In the genomic region with DNA sequence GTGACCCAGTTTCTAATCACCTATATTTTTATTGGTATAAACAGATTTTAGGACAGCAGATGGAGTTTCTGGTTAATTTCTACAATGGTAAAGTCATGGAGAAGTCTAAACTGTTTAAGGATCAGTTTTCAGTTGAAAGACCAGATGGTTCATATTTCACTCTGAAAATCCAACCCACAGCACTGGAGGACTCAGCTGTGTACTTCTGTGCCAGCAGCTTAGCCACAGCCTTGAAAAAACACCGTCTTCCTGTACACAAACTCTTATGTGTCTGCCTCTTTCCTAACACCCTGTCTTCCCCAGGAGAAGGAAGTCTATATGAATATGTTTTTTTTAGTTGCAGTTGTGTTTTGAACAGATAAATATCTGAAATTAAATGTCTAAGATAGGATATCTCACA, we compare ENCODE assay signal across 40 mouse cellular contexts. TPM values are rescaled to one million over a fixed set of nuclear protein-coding genes. Genes with fewer than 3 reads are reported as not detected.
DNase-seq lines count a peak whose midpoint lies in the region; ATAC-seq lines count a peak whose summit lies in the region.
"Had no signal": no experiment of that assay in that cellular context is flagged by ENCODE, and none has a peak within 500 bp of the region (broad histone marks: within the 10 kb centered on the region; RNA-seq: fewer than 3 reads in every experiment).

No protein-coding gene starts in this region.

- no peaks in the 10 kb centered on the region for H3K36me3 ChIP-seq in embryonic facial prominence, embryonic 14.5 days (ENCODE audit: control insufficient read depth, insufficient read depth, low read length)
- no peaks in the 10 kb centered on the region for H3K36me3 ChIP-seq in embryonic facial prominence, embryonic 10.5 days (replicated peaks)
- H3K36me3 ChIP-seq: embryonic facial prominence, embryonic 13.5 days; forebrain, embryonic 12.5 days; heart, embryonic 12.5 days; limb, embryonic 13.5 days; liver, embryonic 12.5 days; midbrain, embryonic 10.5 days; midbrain, embryonic 15.5 days; neural tube, embryonic 12.5 days had no signal

- H3K4me1 ChIP-seq in embryonic facial prominence, embryonic 14.5 days (ENCODE audit: control insufficient read depth, insufficient read depth, low read length) = no peaks in the 10 kb centered on the region
- no peaks in the 10 kb centered on the region for H3K4me1 ChIP-seq in embryonic facial prominence, embryonic 10.5 days
- H3K4me1 ChIP-seq: embryonic facial prominence, embryonic 13.5 days; forebrain, embryonic 12.5 days; heart, embryonic 12.5 days; limb, embryonic 13.5 days; liver, embryonic 12.5 days; midbrain, embryonic 10.5 days; midbrain, embryonic 15.5 days; neural tube, embryonic 12.5 days had no signal

- no peak overlapping the region for H3K4me3 ChIP-seq in embryonic facial prominence, embryonic 14.5 days (ENCODE audit: low read depth, low read length)
- no peak overlapping the region for H3K4me3 ChIP-seq in embryonic facial prominence, embryonic 10.5 days
- H3K4me3 ChIP-seq: embryonic facial prominence, embryonic 13.5 days; erythroblast, embryonic 14.5 days; forebrain, embryonic 12.5 days; heart, adult 2 months; heart, embryonic 12.5 days; layer of hippocampus, adult 2 months; limb, embryonic 13.5 days; liver, embryonic 12.5 days; midbrain, embryonic 10.5 days; midbrain, embryonic 15.5 days; neural tube, embryonic 12.5 days had no signal

- no peaks in the 10 kb centered on the region for H3K27me3 ChIP-seq in embryonic facial prominence, embryonic 14.5 days (replicated peaks; ENCODE audit: control insufficient read depth, insufficient read depth, low read length)
- H3K27me3 ChIP-seq in embryonic facial prominence, embryonic 10.5 days (replicated peaks; ENCODE audit: low read depth, poor library complexity, severe bottlenecking) = no peaks in the 10 kb centered on the region
- H3K27me3 ChIP-seq: embryonic facial prominence, embryonic 13.5 days; forebrain, embryonic 12.5 days; heart, embryonic 12.5 days; limb, embryonic 13.5 days; liver, embryonic 12.5 days; midbrain, embryonic 15.5 days; neural tube, embryonic 12.5 days had no signal

- H3K4me2 ChIP-seq in embryonic facial prominence, embryonic 14.5 days (ENCODE audit: low read depth, low read length) = no peak overlapping the region
- H3K4me2 ChIP-seq: embryonic facial prominence, embryonic 13.5 days; forebrain, embryonic 12.5 days; heart, embryonic 12.5 days; hindbrain, embryonic 14.5 days; limb, embryonic 13.5 days; liver, embryonic 12.5 days; midbrain, embryonic 15.5 days; neural tube, embryonic 12.5 days had no signal

- intact Hi-C loops in left cerebral cortex, postnatal 36 days (cut with DNase I) = no loop called here

- no peak for ATAC-seq in embryonic facial prominence, embryonic 14.5 days (ENCODE audit: low read depth)
- ATAC-seq: forebrain, postnatal 0 days; liver, embryonic 12.5 days; midbrain, embryonic 15.5 days had no signal

- H3K9me3 ChIP-seq in embryonic facial prominence, embryonic 14.5 days (ENCODE audit: control insufficient read depth, low read length) = no peaks in the 10 kb centered on the region
- H3K9me3 ChIP-seq in embryonic facial prominence, embryonic 10.5 days = no peaks in the 10 kb centered on the region
- H3K9me3 ChIP-seq: embryonic facial prominence, embryonic 13.5 days; forebrain, embryonic 12.5 days; heart, embryonic 12.5 days; limb, embryonic 13.5 days; liver, embryonic 12.5 days; midbrain, embryonic 10.5 days; midbrain, embryonic 15.5 days; neural tube, embryonic 12.5 days had no signal

- WGBS in embryonic facial prominence, embryonic 14.5 days = 18% methylated on average over 1 of the region's 1 CpGs
- 66% methylated on average over 1 of the region's 1 CpGs for WGBS in embryonic facial prominence, embryonic 10.5 days

- no peak overlapping the region for H3K9ac ChIP-seq in embryonic facial prominence, embryonic 14.5 days (ENCODE audit: low read depth, low read length)
- H3K9ac ChIP-seq: embryonic facial prominence, embryonic 13.5 days; forebrain, embryonic 12.5 days; forebrain, postnatal 0 days; heart, embryonic 12.5 days; hindbrain, embryonic 14.5 days; limb, embryonic 13.5 days; liver, embryonic 12.5 days; midbrain, embryonic 15.5 days; neural tube, embryonic 12.5 days had no signal

- H3K27ac ChIP-seq in embryonic facial prominence, embryonic 14.5 days (replicated peaks; ENCODE audit: low read depth, low read length) = no peak overlapping the region
- no peak overlapping the region for H3K27ac ChIP-seq in embryonic facial prominence, embryonic 10.5 days (replicated peaks)
- H3K27ac ChIP-seq: embryonic facial prominence, embryonic 13.5 days; forebrain, embryonic 12.5 days; heart, adult 2 months; hindbrain, embryonic 14.5 days; layer of hippocampus, adult 2 months; limb, embryonic 13.5 days; liver, embryonic 12.5 days; midbrain, embryonic 10.5 days; midbrain, embryonic 15.5 days; neural tube, embryonic 12.5 days had no signal

- DNase-seq in embryonic facial prominence, embryonic 14.5 days (ENCODE audit: low spot score) = peak; percentile 44
- no peak for DNase-seq in embryonic facial prominence, embryonic 10.5 days (ENCODE audit: low spot score)
- DNase-seq in left cerebral cortex, adult 9 months (ENCODE audit: low spot score in 2 of 2) = peak; percentile 6 to 24
- DNase-seq in left cerebral cortex, postnatal 36 days (ENCODE audit: low spot score in 2 of 2) = no peak
- peak; percentile 74 for DNase-seq in brain, adult 2 months (ENCODE audit: low read depth, low spot score)
- peak; percentile 10 for DNase-seq in induced T-regulatory cell, adult 2 months (ENCODE audit: low read depth)
- DNase-seq in B cell, adult 2 months = no peak
- no peak for DNase-seq in heart, adult 18-20 months
- DNase-seq: adrenal gland, postnatal 25 days; cerebellum, adult 8-10 months; cerebellum, postnatal 25 days; embryo, embryonic 11 days; forebrain, postnatal 0 days; gastrocnemius, postnatal 25 days; heart, adult 2 months; heart, postnatal 4 days; kidney, adult 11 months; kidney, postnatal 25 days; lung, adult 18-20 months; lung, postnatal 10 days; thymus, postnatal 14 days had no signal

RNA-seq across cellular contexts. Expression of gene 2210010C04Rik, which starts 13.3 kb away (rescaled TPM):
- not detected in 2 replicates for polyA plus RNA-seq in embryonic facial prominence, embryonic 14.5 days (2014; fragmentation: Nextera tagmentation; extraction: Ambion mirVana)
- not detected in 2 replicates for polyA plus RNA-seq in embryonic facial prominence, embryonic 10.5 days (2016; fragmentation: Nextera tagmentation; extraction: Ambion mirVana)
- not detected for total RNA-seq in left cerebral cortex, postnatal 36 days (2021)
- not detected for total RNA-seq in heart, adult 18-20 months (2021)
- total RNA-seq: adrenal gland, adult 18-20 months; adrenal gland, postnatal 25 days; forebrain, postnatal 0 days; gastrocnemius, postnatal 25 days; heart, adult 2 months; heart, postnatal 4 days; layer of hippocampus, adult 2 months; layer of hippocampus, postnatal 36 days; left cerebral cortex, postnatal 25 days had no signal
- polyA plus RNA-seq: brain, embryonic 14.5 days; embryonic facial prominence, embryonic 13.5 days; erythroblast, embryonic 14.5 days; forebrain, embryonic 12.5 days; forebrain, postnatal 0 days; heart, embryonic 12.5 days; heart, postnatal 0 days; hindbrain, embryonic 14.5 days; kidney, embryonic 14.5 days; limb, embryonic 13.5 days; liver, embryonic 12.5 days; midbrain, embryonic 10.5 days; midbrain, embryonic 15.5 days; neural tube, embryonic 12.5 days; stomach, embryonic 14.5 days had no signal

RNA-seq across cellular contexts. Expression of gene Gm2663, which starts 49.3 kb away (rescaled TPM):
- not detected in 2 replicates for polyA plus RNA-seq in embryonic facial prominence, embryonic 14.5 days (2014; fragmentation: Nextera tagmentation; extraction: Ambion mirVana)
- polyA plus RNA-seq in embryonic facial prominence, embryonic 10.5 days (2016; fragmentation: Nextera tagmentation; extraction: Ambion mirVana) = not detected in 2 replicates
- total RNA-seq in left cerebral cortex, postnatal 36 days (2021) = not detected
- not detected for total RNA-seq in heart, adult 18-20 months (2021)
- total RNA-seq: adrenal gland, adult 18-20 months; adrenal gland, postnatal 25 days; forebrain, postnatal 0 days; gastrocnemius, postnatal 25 days; heart, adult 2 months; heart, postnatal 4 days; layer of hippocampus, adult 2 months; layer of hippocampus, postnatal 36 days; left cerebral cortex, postnatal 25 days had no signal
- polyA plus RNA-seq: brain, embryonic 14.5 days; embryonic facial prominence, embryonic 13.5 days; erythroblast, embryonic 14.5 days; forebrain, embryonic 12.5 days; forebrain, postnatal 0 days; heart, adult 2 months; heart, postnatal 0 days; hindbrain, embryonic 14.5 days; kidney, embryonic 14.5 days; limb, embryonic 13.5 days; liver, embryonic 12.5 days; midbrain, embryonic 10.5 days; midbrain, embryonic 15.5 days; neural tube, embryonic 12.5 days; small intestine, adult 2 months; stomach, embryonic 14.5 days had no signal

Comparison
In these comparisons a context has a peak if more than half of its experiments do, and no peak if none do; other contexts are left out.
1. DNase-seq: peak in embryonic facial prominence, embryonic 14.5 days (single experiment), left cerebral cortex, adult 9 months (2 of 2), brain, adult 2 months (single experiment) and induced T-regulatory cell, adult 2 months (single experiment); none in embryonic facial prominence, embryonic 10.5 days (single experiment), left cerebral cortex, postnatal 36 days (0 of 2), B cell, adult 2 months (0 of 2) and heart, adult 18-20 months (0 of 2).